Mouse (Mus musculus): ENCODE data around the gene Foxd3. TPM values are rescaled to one million over a fixed set of nuclear protein-coding genes. Genes with fewer than 3 reads are reported as not detected.

Gene Foxd3
- total RNA-seq, 2 experiments from 2014 or later: not detected

- no peak for DNase-seq (ENCODE audit: low spot score in 2 of 2)
- Histone ChIP-seq H3K27ac (no peak overlapping the region), H3K4me3 (no peak overlapping the region)
- no peak for TF ChIP-seq CTCF (conservative IDR thresholded peaks at IDR 0.05)
Observed at GRCm38 (mm10) chr4:99660073-99660611, 4.0 kb downstream of the Foxd3 start.

DNA sequence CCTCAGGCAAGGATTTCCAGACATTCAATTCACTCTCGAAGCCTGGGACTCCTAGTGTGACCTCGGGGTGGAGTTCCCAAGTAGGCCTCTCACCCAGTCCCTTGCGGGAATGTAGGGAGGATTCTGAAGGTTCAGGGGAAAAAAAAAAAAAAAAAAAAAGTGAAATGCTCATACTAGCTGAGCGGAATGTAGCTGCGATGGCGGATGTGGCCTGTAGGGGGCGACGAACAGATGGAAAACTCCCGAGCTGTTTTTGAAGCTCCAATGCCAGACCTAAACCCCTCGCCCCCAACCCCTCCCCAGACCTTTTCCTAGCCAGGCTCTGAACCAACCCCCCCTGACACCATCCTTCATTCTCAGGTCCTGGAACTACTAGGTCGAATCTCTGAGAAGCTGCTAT lies 4.9 kb downstream of the Foxd3 start:
- Histone ChIP-seq H3K27ac (no peak overlapping the region), H3K4me3 (no peak overlapping the region)
- peak in 1 of 2 experiments; percentile 51 for DNase-seq (ENCODE audit: low spot score in 2 of 2)
- peak; percentile 78 for TF ChIP-seq CTCF (conservative IDR thresholded peaks at IDR 0.05)

DNA sequence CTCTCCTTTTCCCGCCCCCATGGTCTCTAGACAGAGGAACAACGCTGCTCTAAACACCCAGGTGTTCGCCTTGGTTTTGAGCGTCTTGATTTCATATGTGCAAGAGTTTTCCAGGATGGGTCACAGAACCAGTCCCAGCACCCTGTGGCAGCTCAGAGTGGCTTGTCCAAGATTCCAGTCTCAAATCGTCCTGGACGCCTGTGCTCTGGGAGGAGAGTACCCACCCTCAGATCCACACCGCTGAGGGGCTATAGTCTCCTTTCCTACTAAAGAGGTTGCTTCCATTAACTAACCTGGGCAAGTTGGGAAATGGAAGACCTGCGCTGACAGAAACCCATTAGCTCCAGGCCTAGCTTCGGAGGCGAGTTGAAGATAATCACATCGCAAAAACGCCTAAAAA lies 5.9 kb downstream of the Foxd3 start:
- Histone ChIP-seq H3K4me3 (no peak overlapping the region), H3K27ac (no peak overlapping the region)
- no peak for DNase-seq (ENCODE audit: low spot score in 2 of 2)
- TF ChIP-seq CTCF (conservative IDR thresholded peaks at IDR 0.05): no peak

GRCm38 (mm10) chr4:99662431-99662830 lies 6.3 kb downstream of the Foxd3 start:
- H3K4me3 ChIP-seq: no peak overlapping the region
- H3K27ac ChIP-seq: no peak overlapping the region
- no peak for TF ChIP-seq CTCF (conservative IDR thresholded peaks at IDR 0.05)
- DNase-seq (ENCODE audit: low spot score in 2 of 2): no peak

DNA sequence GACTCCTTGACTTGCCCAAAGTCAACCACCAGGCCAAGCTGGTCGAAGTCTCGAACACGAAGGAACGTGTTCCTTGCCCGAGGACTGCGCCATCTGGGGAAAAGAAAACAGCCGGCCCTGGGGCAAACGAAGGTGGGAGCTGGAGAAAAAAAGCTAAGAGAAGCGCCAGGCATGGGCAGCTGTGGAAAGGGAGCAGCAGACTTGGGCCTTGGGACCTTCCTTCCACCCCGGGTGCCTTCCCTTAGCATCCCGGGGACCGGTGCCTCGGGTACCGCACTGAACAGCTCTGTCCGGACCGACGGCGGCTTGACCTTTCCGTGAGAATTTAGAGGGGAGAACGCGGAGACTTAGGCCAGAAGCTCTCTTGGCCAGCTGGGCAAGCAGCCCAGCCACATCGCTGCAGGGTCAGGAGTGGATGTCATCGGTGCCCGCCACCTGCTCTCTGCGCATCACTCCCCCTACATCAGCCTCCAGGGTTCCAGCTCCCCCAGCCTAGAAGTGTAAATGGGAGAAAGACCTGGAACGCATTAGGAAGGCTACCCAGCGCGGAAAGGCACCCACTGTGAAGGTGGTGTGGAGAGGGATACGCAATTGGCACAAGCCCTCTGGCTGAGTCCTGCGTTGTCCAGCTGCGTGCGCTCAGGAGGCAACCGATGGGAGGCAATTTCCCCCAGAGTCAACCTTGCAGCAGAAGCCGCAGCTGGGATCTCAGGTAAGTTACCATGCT lies 6.9 kb downstream of the Foxd3 start:
- DNase-seq (ENCODE audit: low spot score in 2 of 2): no peak
- Histone ChIP-seq H3K4me3 (no peak overlapping the region), H3K27ac (no peak overlapping the region)
- TF ChIP-seq CTCF (conservative IDR thresholded peaks at IDR 0.05): no peak

DNA sequence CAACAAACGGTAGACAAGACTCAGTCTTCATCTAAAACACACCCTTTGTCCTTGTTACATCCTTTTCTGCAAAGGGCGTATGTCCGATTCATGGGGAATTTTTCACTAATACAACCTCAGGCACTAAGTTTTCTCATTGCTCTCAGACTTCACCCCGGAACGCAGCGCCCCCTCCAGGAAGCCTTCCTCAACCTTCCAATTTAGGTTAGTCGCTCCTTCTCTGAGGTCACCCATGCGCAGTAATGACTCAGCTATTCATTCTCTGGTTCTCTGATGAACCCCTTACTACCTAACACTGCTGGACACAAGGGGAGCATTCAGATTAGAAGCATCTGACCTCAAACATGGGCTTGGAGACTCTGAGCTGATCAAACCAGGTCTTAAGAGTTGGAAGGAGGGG lies 7.6 kb downstream of the Foxd3 start:
- DNase-seq (ENCODE audit: low spot score in 2 of 2): no peak
- TF ChIP-seq CTCF (conservative IDR thresholded peaks at IDR 0.05): peak; percentile 18; the same call in 1 of the 2 replicates
- no peak overlapping the region for H3K4me3 ChIP-seq

DNA sequence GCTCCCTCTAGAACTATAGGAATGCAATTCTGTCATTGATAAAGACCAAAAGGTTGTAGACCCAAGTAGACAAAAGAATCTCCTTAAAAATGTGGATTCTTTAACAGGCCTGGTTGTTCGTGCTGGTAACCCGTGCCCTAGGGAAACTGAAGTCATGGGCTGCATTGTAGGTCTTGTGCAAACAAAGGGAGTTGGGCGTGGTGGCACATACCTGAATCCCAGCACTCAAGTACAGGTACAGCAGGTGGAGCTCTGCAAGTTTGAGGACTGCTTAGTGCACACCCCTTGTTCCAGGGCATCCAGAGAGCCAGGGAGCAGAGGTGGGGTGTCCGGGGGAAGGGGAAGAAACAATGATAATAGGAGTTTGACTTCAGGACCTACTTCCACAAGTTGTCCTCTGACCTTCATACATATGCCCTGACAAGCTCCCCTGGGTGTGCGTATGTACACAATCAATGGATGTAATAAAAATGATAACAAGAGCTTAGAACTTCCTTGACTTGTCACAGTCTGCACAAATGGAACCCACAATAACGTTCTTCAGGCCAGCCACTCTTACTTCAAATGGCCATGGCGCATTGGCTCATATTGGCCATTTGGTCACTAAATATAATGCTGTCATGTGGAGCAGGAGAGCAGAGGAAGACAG lies 14.2 kb downstream of the Foxd3 start:
- no peak for TF ChIP-seq CTCF (conservative IDR thresholded peaks at IDR 0.05)
- no peak for DNase-seq (ENCODE audit: low spot score in 2 of 2)
- H3K4me3 ChIP-seq: no peak overlapping the region
- H3K27ac ChIP-seq: no peak overlapping the region

More for the DNA sequence above, 7.6 kb downstream of the Foxd3 start:
- H3K27ac ChIP-seq: no peak overlapping the region

DNA sequence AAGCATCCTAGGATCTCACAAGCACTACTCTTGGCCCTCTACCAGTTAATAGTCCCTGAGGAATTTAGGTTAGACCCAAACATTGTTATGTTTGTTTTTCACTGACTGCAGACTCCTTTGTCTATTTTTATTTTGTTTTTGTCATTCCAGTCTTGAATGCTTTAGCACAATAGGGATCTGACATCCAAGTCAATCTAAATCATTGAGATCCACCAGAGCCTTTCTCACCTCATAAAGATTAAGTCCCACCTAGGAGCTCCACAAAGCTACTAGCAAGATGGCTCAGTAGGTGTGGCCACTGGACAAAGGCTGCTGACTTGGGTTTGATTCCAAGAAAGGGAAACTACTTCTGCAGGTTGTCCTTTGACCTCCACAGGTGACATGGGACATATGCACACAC lies 19.1 kb downstream of the Foxd3 start:
- TF ChIP-seq CTCF (conservative IDR thresholded peaks at IDR 0.05): no peak
- no peak overlapping the region for H3K27ac ChIP-seq
- no peak for DNase-seq (ENCODE audit: low spot score in 2 of 2)
- H3K4me3 ChIP-seq: no peak overlapping the region

GRCm38 (mm10) chr4:99683941-99684340 lies 27.8 kb downstream of the Foxd3 start:
- no peak overlapping the region for H3K4me3 ChIP-seq

GRCm38 (mm10) chr4:99686308-99686707 lies 30.2 kb downstream of the Foxd3 start:
- H3K4me3 ChIP-seq: no peak overlapping the region
- no peak for TF ChIP-seq CTCF (conservative IDR thresholded peaks at IDR 0.05)
- H3K27ac ChIP-seq: no peak overlapping the region
- DNase-seq (ENCODE audit: low spot score in 2 of 2): no peak

More at GRCm38 (mm10) chr4:99683941-99684340, 27.8 kb downstream of the Foxd3 start:
- DNase-seq (ENCODE audit: low spot score in 2 of 2): no peak
- TF ChIP-seq CTCF (conservative IDR thresholded peaks at IDR 0.05): no peak
- no peak overlapping the region for H3K27ac ChIP-seq

Small RNAs within 50 kb of the gene (microRNA-seq; reads per million reads assigned to microRNA genes)
- gene Gm23366: 0 reads per million in 2 experiments

Other genes with a start within 250 kb of the Foxd3 start
- gene Alg6, start 59.4 kb downstream of the Foxd3 start, total RNA-seq (2021): 10 to 100 TPM; 12.5 TPM
- gene Efcab7, start 172.9 kb downstream of the Foxd3 start, total RNA-seq (2021): 10 to 100 TPM; 11.6 to 12.1 TPM

Data from layer of hippocampus, adult 2 months (tissue).